Mouse (Mus musculus) frontal cortex, adult 2 months (tissue): ENCODE results near the gene Sox5. TPM values are rescaled to one million over a fixed set of nuclear protein-coding genes. Genes with fewer than 3 reads are reported as not detected.

Source experiments
- DNase-seq, 2 experiments: peaks; one replicate each; pipeline ENCODE4 v3.0.0; 2022; ENCODE audit warnings: low spot score in 1 of 2; ENCODE audit errors: extremely low spot score in 1 of 2
- polyA plus RNA-seq: library from polyadenylated mRNA; depleted of rRNA; stranded (reverse); fragments of >200 nt; gene quantifications from 2 replicates; pipeline ENCODE4 v1.2.3, GENCODE M21; 2012

Gene Sox5
- polyA plus RNA-seq, 1 experiment = 27.9 TPM

DNA sequence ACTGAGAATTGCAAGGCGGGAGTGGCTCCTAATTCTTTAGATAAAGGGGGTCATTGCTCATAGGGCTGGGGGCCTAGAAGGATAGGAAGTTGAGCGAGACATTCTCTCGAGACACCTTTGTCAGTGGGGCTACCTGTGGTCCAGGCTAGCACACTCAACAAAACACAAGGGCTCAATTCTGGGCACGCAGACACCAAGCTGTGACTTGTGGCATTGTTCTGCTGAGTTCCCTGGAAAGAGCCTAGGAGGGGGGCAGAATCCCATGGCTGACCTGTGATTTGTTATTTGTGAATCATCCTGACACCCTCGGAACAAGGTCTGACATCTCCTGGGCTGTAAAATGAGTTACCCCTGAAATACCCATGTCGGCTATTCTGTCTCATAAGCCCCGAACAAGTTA, 328.2 kb downstream of the Sox5 start:
- no peak for DNase-seq

DNA sequence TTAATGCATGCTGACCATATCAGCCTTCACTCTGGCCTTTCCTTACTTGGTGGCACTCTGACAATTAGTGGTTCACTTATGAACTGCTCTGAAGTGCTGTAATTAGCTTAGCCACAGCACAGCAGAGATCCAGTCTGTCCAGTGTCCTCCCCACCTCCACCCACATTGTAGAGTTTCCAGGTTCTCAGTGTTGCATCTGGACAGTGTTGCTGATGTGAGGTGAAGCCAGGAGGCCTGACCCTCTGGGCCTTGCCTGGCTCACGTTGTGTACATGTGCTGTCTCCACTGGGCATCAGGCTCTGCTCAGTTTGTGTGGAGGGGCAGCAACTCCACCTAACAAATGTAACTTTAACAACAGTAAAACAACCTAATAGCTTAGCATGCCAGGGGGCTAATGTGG, 328.6 kb downstream of the Sox5 start:
- DNase-seq = no peak

DNA sequence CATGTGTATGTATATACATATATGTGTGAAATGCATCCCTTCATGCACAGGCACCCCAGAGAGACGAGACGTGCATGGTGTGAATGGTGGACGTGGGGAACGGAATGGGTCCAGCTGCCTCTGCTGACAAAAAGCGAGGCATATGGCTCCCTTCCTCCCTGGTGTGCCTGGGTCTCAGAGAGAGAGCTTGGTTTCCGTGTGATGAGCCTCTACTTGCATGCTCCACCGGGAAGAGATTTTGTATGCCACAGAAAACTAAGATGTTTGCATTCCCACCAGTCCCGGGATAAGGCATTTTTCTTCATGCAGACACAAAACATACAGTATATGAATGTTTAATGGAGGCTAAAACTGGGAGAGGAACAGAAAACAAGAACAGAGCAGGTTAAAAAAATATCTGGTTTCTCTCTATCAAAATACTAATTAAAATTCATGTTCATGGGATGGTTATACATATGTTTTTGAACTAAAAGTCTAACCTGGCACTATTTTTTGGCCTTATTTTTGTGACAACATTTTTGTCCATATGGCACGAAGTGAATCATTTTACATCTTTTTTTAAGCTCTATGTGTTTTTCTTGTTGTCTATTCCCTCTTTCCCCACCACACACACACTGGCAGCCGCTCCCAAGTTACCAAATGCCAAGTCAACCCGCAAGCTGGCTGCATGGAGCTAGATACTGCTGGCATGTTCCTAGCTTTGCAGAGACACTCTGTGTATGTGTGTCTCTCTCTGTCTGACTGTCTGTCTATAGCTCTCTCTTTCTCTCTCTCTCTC, 329.4 kb downstream of the Sox5 start:
- peak; percentile 34 to 71 for DNase-seq

DNA sequence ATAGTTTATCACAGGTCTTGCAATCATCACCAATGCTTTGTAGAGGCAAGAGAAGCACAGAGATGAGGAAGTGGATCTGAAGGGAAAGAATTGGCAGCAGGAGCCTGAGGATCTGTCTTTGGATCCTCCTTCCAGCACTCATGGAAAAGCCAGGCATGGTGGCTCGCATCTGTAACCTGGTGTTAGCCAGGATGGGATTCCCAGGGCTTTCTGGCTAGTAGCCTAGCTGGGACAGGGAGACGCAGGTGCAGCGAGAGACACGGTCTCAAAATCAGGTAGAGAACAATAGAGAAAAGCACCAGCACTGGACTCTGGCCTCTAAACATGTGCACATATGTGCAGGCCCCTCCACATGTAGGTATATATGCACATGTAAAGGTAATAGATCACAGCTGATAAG, 330.1 kb downstream of the Sox5 start:
- no peak for DNase-seq

DNA sequence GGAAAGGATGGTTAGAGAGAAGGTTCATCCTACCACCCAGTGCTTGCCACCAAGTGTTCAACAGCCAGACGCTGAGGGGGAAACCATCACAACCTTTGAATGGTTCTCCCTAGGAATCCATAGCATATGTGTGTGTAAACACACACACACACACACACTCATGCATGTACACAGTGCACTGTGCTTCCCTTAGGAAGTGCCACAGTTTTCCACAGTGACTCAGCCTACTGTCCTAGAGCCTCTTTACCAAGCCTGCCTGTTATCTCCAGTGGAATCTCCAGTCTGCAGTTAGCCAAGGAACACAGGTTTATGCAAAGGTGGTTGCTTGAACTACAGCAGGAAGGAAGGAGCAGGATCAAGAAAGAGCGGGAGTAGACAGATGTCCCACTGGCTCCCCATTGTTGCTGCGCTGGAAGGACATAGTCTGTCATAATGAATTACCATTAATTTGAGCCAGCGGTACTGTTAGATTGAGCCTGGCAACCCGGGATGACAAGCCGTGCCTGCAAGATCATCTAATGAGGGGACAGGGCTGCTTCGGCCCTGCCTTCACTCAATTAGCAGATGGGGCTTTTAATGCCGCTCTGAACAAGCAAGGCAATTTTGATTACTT, 335.9 kb downstream of the Sox5 start:
- DNase-seq = no peak

DNA sequence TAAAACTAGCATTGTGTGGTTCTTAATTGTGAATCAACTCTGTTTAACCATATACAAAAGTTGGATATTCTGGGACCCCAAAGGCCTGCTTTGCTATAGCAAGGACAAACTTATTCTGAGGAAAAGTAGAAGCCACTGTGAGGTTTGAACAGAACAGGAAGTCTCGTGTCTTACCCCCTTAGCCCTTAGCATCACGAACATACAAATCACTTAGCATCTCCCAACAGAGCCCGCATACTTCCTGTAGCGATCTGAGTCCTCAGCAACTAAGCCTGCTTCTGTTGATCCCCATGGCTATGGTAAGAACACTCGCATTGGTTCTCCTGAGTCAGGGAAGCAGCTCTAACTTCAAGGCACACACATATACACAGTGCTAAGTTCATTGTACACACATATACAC, 337.4 kb downstream of the Sox5 start:
- no peak for DNase-seq

DNA sequence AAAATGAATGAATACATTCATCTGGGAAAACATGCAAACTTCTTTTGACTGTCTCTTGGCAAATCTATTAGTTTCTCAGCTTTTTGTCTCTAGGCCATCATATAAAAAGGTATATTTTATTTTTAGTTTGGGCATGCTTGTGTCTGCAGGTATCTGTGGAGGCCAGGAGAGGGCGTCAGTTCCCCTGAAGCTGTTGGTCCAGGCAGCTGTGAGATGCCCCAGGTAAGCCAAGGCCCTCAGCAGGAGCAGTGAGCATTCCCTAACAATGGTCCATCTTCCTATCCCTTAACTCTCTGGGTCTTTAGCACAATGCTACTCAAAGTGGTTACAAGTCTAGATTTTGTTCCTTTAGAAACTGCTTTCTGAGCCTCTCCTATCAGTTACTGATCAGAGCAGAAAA, 338.1 kb downstream of the Sox5 start:
- no peak for DNase-seq

DNA sequence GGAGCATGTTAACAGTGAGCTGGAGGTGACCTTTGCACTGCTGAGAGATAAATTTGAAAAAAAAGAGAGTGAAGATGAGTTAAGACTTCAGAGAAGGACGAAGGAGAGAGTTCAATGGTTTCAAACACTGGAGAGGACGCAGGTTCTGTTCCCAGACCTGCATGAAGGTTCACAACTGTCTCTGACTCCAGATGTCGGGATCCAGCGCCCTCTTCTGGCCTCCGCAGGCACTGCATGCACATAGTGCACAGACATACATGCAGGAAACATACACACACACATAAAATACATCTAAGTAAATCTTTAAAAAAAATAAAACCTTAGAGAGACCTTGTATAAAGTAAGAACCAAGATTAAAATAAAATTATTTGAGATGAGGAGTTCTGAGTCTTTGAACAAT, 352.5 kb downstream of the Sox5 start:
- no peak for DNase-seq

DNA sequence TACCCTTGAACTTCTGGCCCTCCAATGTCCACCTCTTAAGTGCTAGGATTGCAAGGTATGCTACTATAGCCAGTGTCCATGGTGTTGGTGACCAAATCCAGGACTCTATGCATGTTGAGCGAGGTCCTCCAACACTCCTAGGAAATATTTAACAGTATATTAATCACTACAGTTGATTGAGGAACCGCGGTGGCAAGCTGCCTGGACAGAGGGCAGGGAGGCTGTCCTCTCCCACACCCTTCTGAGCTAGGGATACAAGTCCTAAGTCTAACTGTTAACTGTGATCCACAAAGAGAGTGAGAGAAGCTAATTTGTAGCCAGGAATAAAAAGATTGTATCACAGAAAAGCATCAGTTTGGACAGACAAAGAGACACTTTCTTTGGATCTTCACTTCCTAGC, 373.7 kb downstream of the Sox5 start:
- DNase-seq = no peak

DNA sequence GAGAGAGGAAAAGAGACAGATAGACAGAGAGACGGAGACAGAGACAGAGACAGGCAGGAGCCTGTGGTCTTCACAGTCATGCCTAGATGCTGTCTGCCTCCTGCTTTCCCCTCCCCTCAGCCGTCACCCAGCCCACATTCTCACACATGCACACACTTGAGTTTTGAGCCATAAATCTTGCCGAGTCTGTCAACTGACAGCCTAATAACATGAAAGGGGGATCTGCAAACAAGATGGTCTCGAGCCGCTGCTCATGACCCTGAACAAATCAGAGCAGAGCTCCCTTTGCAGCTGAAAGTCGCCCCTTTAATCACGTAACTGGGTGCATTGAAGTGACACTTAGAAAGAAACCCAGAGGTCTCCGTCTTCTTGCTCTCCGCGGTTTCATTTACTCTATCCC, 383.7 kb downstream of the Sox5 start:
- DNase-seq = no peak

DNA sequence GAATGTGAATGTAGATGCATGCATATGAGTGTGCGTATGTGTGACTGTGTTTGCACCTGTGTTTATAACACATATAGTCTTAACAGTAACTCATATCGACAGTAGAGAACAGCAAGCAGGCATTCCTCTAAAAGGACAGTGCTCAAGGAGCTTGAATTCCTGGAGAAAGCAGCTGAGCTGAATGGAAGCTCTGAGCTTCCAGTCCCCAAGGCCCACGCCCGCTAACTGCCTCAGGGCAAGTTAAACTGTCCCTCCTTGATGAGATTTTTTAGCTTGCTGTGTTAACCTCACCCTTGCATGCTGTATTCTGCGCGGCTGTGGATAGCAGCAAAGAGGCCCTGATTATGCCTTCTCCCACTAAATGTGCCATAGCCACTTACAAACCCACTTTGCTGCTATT, 388.6 kb downstream of the Sox5 start:
- no peak for DNase-seq

DNA sequence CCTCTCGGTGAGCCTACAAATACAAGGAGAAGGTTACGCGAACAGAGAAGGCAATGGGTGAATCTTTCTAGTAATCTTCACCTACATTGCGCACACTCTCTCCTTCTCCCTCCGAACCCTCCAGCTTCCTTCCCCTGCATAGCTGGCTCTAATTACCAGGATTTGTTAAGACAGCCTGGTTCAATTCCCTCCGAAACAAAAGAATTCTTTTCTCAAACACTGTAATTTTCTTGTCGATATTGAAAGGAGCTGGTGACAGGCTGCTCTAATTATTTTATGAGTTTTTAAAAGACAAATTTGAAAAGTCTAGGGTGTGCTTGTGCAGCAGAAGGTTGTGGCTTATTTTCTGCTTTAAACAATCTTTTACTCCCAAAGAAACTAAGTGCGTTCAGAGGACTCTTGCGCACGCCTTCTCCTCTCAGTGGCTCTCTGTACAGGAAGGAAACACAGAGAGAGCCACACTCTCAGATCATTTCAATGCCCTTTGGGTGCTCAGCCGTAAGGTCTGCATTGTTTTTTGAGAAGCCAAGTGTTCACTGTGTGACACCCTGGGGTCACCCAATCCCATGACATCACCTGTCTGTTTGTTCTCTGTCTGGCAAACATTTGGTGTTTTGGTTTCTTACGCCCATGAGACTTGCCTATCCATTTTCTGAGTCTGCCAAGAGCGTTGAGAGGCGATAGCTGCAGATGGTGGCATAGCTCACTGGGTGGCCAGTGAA, 392.3 kb downstream of the Sox5 start:
- no peak for DNase-seq

DNA sequence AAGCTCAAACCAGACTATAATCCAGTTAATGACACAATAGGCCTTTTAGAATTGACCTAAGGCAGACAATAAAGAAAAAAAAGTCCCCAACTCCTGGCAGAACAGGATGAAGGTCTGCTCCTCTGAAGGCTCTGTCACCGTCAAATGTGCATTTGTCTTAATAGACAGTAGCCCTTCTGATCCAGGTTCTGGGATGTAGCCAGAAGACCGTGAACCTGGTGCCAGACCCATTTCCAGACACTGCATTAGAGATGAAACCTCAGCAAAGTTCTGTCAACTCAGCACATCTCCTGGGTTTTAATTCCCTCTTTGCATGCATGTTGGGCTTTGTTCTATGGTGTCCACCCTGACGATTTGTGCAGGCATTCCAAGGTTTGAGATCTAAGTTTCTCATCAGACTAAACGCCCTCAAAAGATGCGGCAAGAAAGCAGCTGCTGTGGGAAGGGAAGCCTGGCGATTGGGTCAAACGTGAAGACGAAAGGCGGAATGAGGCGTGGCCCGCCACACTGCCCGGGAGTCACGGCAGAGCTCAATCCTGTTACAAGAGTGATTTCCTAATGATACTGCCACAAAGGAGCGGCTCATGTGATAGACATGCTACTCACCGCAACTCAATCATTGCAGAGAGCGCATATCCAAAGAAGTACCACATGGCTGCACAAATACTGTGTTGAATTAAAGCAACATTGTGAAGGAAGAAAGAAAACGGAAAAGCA, 394.1 kb downstream of the Sox5 start:
- DNase-seq = no peak

DNA sequence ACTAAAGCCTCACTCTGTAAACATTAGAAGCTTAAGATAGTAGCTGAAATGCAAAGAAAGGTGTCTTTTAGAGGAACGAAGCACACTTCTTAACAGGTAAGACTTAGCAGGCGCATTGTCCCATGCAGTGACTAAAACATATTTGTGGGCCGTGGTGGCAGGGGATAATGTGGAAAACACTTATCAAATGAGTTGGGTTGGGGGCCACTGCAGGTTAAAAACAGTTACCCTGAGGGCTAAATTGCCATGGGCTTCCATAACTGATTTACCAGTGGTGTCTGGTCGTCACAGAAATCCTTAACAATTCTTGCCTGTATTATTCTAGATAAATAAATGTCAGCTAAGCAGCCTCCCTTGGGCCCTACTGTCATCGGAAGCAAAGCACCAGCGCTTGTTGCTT, 401.1 kb downstream of the Sox5 start:
- no peak for DNase-seq

DNA sequence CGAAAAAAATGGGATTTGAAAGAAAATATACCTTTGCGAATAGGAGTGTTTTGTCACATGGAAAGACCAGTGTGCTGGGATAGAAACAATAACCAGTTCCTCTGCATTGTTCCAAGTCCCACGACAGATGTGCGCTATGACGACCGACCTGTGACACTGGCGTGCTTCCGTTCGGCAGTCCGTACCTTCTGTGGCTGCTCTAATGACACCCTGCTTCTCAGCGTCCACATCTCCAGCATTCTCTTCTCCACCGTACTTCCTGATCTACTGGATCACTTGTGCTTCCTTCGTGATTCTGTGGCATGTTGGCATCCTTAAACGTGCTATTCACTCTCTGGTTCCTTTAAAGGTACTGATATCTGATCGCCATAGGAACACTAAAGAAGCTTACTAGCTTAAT, 401.6 kb downstream of the Sox5 start:
- DNase-seq = no peak

DNA sequence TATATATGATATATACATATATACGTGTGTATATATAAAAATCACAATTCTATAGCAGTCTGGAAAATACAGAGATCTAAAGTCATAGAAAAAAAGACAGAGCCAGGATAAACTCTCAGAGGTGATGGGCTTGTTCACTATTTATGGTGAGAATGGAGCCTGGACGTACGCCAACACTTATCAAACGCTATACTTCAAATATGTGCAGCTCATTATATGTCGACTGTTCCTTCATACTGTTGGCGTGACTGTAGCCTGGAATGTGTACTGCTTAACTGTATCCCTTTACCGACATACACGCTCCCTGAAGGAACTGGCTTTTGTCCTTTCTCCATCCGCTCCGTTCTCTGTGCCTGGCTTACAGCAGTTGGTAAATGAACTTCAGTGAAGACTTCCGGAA, 407.0 kb downstream of the Sox5 start:
- DNase-seq = no peak

DNA sequence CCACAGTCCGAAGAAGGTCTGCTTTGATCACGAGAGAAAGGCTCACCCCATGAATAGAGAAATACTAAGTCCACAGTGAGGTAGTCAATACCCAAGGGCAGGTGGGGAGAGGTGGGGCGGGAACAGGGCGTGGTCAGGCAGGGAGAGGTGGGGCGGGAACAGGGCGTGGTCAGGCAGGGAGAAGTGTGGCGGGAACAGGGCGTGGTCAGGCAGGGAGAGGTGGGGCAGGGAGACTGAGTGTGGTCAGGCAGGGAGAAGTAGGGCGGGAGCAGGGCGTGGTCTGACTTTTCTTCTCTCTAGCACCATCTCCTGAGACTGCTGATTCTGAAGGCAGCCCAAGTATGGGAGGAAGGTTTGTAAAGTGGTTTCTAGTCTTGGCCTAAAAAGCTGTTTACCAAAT, 411.1 kb downstream of the Sox5 start:
- DNase-seq = no peak

DNA sequence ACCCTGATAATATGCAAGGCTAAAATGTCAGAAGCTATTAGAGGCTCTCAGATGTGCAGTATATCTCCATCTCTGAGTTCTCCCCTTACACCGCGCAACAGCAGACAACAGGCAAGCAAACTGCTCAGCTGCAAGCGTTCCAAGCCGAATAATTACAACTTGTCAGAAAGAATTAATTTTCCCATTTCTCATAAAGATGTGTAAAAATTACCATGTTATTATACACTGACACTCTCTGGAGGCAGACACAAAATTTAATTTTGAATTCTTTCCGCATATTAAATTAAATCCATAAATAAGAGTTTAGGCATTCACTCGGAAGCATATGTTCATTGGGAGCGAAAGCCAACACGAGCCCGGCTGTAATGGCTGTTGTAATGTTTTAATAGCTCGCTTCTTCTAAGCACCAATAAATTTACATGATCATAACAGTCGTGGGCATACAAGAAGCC, 414.1 kb downstream of the Sox5 start:
- DNase-seq = no peak

DNA sequence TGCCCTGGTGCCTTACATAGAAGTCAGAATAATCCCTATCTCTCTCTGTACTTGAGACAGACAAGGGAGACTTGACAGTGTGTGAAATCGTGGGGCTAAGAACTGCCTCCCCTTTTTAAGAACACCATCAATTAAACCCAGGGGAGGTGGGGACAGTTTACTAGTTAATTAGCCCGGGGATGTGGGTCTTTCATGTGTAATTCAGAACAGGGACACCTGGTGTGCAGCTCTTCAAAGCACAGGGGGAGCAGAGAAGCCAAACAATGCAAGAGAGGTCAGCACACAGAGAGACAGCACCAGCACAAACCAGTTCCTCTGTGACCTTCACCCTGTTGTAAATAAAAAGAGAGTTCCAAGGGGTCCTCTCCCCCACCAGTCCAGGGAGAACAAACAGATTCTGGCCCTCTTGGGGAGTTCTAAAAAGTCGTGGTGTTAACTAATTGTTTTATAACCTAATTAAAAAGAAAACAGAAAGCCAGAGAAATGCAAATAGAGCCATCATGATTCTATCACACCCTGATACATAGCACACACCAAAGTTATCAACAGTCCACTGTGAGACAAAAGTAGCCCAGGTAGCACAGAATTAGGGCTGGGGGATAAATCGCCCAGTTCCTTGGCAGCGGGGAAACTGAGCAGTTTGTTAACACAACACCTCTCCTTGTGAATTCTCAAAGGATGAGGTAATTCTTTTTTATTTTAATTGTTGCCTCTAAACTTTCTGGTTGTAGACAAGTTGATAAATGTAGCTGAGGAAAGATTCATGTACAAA, 420.3 kb downstream of the Sox5 start:
- DNase-seq = no peak

DNA sequence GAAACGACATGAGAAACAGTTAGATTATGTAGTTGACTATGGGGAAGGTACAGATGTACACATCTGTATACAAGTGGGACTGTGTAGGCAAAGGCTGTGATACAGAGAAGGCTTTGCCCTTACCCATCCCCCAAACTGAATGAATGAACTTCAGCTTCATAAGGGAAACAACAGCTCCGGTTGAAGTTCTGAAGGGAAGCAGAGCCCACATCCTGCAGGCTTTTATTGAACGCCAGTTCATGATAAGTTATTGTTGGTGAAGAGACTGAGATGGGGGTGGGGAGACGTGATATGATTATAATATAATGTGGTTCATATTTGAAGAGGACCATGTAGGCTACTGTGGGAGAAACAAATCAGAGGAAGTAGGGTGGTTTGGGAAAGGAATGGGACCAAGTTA, 424.7 kb downstream of the Sox5 start:
- DNase-seq = no peak
